Mouse (Mus musculus) urinary bladder, adult 18-20 months (tissue): Measurements from ENCODE around the gene Dnali1.

Source experiments
- DNase-seq, 2 experiments: peaks; one replicate each; pipeline ENCODE4 v3.0.0; 2022; ENCODE audit warnings: low spot score in 2 of 2, mixed read lengths in 2 of 2

Dnali1 gene

GRCm38 (mm10) chr4:125034341-125034740 lies 31.2 kb downstream of the Dnali1 start:
- DNase-seq, result no peak

- DNase-seq, result peak; percentile 87 to 88
Measured at GRCm38 (mm10) chr4:125029891-125030614, 35.5 kb downstream of the Dnali1 start.

DNA sequence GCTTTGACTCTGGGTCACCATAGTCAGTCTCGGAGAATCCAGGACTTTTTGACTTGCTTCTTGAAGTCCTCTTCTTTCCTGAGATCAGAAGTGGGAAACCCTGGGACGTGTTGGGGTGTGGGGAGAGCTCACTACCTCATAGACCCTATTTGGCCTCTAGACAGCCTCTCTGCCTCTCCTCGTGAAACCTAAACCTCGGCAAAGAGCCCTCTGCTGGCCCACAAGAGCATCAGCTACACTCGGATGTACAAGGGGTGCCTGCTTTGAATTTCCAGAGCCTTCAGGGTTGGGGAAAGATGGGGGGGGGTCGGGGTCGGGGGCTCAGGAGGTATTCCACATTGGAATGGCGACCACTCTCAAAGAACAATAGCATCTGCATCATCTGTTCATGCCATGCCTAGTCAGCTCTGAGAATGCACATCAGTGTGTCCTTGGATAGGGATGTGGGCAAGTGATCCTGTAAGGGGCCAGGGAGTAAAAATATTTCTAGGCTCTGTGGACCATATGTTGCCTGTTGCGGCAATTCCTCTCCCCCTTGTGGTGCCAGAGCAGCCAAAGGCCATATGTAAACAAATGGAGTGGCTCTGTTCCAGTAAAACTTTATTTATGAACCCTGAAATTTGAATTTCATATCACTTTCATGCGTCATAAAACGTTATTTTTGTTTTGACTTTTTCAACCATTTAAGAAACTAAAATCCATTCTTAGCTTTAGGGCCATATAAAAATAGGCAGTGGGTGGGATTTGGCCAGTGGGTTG lies 44.5 kb downstream of the Dnali1 start:
- no peak for DNase-seq

DNA sequence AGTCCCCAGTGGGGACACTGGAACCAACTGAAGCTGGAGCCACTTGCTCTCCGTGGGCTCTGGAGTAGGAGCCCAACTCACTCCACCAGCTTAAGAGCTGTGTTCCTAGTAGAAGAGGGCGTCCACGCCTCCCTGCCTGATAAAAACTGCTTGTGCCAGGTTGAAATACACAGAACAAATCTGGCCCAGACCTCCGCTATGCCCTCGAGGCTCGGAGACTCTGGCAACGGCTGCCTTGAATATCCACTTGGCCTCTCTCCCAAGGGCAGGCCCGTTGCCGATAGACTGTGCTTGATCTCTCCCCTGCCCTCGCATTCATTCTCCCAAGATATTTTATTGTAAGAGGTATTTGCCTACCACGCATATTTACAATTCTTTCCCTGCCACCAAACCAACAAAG lies 48.1 kb downstream of the Dnali1 start:
- DNase-seq, result peak in 1 of 2 experiments; percentile 26

GRCm38 (mm10) chr4:125015806-125016635 lies 49.5 kb downstream of the Dnali1 start, which contains the start of gene Gnl2:
TSS of gene Gnl2 (plus strand) at chr4:125016585.
- DNase-seq, result peak in 1 of 2 experiments; percentile 49

DNA sequence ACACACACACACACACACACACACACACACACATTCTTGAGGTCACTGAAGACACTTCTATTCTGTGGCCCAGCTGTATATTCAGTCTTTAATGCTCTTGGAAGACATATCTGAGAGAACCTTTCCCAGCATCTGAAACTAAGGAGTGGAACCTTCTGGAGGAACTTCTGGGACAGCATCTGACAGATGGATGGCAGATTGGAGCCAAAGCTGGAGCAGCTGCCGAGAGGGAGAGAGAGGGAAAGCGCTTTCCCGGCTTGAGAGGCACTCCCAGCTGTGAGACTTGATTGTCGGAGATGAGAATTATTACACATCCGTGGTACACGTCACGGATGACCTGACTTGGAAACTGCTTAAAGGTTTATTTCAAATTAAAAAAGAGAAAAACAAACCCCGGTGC lies 56.8 kb downstream of the Dnali1 start:
- no peak for DNase-seq

DNA sequence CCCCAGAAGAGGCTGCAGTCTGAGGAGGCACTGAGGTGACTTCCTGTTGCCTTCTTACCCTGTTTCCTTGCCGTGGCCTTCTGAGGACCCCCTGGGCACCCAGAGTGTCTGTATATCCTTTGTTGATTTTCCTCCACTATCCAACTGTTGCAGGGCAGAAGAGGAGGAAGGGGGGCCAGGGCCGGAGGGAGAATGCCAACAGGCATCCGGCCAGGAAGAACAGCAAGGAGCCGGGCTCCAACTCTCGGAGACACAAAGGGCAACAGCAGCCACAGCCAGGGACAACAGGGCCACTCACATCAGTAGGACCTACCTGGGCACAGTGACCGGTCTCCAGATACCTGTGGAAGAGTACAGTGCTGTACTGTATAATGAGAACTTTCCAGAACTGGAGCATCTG lies 57.3 kb downstream of the Dnali1 start:
- no peak for DNase-seq

DNA sequence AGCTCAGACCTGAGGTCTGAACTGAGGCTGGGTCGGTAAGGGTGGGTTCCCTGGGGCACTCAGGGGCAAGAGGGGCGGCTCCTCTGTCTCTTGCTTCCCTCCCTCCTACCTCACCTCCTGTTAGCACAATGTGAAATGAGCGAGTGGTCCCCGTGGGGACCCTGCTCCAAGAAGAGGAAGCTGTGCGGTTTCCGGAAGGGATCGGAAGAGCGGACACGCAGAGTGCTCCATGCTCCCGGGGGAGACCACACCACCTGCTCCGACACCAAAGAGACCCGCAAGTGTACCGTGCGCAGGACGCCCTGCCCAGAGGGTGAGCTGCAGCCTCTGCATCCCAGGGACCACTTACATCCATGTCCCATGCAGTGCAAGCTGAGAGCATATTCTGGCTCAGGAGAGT lies 58.0 kb downstream of the Dnali1 start:
- DNase-seq, result no peak
